Mouse (Mus musculus) lung, postnatal 4 days (tissue): ENCODE data around the gene S100pbp.

ENCODE experiments used
- DNase-seq, 2 experiments: peaks; one replicate each; pipeline ENCODE4 v3.0.0; 2021

The S100pbp gene

DNA sequence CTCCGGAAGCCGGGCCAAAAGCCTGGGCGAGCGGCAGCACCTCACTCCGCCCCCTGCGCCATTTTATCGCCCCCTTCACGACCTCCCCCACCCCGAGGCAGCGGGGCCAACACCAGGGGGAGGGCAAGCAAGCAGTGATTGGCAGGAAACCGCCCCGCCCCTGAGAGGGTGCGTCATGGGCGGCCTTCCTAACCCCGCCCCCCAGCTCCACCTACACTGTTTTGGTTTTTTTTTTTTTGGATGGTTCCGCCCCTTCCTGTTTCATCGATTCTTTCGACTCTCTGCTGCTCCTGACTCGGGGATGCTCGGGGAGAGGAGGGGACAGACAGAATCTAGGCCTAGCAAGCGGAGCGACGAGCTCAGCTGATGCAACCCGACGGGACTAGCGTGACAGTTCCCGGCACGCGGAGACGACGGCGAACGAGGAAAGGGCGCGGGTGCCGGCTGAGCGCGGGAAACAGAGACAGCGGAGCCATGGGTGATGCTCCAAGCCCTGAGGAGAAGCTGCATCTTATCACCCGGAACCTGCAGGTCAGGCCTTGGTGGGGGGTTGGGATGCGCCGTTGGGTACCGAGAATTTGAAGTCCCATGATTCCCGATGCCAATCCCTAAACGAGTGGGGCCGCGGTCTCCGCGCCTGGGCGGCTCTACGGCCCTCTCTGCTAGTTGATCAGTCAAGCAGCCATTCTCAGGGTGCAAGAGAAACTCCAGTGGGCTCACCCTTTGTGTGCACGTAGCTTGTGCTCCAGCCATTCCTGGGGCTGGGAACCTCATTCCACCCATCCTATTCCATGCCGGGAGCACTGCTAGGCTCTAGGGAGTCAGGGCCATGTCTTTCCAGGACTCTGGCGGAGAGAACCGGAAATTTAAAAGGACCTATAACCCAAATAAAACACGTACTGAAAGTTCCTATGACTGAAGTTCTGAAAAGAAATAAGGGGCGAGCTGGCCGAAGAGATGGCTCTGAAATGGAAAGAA is at the start of gene S100pbp, which contains the start of gene Yars:
Gene S100pbp (minus strand): TSS at position 186 of the 978 bp plus-strand sequence.
Gene Yars (plus strand): TSS at position 219 of the 978 bp plus-strand sequence.
- peak; percentile 98 for DNase-seq

GRCm38 (mm10) chr4:129239075-129239474 is 49.5 kb upstream of the S100pbp start:
- peak; percentile 75 to 87 for DNase-seq

DNA sequence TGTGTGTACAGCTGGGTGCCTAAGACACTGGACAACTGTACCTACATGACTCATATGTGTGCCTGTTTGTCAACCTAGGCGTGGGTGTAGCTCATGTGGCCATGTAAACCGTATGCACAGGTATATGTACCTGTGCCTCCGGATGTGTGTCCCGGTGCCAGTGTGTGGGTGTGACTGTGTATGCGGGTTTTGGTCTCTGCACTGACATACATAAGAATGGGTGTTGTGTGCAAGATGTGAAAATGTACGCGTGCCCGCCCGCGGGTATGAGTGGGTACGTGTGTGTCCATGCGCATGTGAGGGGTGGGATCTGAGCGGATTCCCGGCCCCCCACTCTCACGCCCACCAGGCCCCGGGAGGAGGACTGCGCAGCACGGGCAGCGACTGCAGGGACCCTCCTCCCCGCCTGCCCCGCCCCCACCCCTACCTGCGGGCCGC is 49.1 kb upstream of the S100pbp start:
- no peak for DNase-seq

DNA sequence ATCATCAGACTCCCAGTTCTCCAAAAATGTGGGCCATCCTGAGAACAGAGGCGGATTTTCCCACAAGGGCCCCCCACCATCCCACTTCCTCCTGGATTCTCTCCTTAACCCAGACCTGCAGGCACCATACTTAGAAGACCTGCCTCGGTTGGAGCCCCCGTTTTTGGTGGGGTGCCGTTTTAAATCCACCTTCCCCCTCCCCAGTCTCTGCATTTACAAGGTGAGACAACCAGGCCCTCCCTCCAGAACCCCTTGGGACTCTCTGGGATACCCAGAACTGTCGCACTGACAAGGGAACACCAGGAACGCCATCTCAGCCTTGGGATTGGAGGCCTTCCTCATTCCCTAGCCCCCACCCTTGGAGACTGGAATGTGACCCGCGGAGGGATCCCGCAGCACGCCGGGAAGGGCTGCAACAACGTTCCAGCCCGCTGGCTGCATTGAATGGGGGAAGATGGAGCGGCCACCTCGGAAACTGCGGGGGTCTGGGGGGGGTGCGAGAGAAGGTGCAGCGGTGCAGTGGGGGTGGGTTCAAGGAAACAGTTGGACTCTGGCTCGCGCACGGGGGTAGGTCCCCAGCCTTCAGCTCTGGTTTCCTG is 48.4 kb upstream of the S100pbp start:
- DNase-seq = no peak

DNA sequence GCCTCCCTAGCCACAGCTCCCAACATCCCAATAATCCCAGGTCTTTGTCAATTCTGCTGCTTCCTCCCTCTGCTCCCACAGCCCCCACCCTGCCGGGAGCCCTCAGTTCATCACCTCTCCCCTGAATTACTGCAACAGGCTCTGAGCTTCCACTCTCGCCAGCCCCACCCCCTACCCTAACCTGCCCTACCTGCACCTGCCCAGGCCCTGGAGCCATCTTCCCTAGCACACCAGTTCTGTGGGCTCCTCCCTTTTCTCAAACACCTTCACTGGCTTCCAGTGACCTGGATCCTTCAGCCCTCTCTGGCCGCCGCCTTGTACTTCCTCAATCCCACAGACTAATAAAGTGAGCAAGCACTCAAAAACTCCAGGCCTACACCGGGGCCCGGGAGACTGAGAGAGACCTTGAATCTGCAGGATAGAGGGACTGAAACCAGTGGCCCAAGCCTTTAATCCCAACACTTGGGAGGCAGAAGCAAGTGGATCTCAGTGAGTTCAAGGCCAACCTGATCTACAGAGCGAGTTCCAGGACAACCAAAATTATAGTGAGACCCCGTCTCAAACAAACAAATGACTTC is 46.8 kb upstream of the S100pbp start:
- DNase-seq = no peak

DNA sequence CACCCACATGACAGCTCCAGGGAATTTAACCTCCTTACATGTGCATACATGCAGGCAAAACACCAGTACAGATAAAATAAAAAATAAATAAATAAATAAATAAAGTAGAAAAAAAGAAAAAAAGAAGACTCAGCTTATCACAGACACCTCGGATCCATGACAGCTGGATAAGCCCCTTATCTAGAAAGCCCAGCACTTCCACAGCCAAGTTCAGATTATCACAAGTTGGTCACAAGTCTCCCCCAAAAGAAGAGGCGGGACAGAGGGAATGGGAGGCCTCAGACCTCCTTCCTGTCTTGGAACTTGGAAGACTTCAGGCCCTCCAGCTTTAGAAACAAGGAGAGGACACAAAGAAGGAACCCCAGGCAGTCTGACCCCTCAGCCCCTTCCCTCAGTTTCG is 45.6 kb upstream of the S100pbp start:
- no peak for DNase-seq

DNA sequence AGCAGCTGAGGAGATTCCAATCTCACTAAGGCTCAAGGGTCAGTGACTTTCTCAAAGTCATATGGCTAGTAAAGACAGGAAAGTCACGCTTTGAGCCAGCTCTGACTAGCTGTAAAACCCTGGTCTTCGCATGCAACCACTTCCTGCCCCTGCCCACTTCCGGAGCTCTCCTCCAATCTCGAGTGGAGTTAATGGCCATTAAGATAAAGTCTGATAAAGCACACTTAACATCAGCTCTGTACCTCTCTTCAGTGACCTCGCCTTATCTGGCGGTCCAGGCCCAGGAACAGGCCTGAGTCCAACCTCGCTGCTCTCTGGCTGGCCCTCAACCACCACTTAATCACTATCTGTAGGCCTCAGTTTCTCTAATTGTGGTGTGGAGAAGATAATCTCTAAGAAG is 45.0 kb upstream of the S100pbp start:
- no peak for DNase-seq

DNA sequence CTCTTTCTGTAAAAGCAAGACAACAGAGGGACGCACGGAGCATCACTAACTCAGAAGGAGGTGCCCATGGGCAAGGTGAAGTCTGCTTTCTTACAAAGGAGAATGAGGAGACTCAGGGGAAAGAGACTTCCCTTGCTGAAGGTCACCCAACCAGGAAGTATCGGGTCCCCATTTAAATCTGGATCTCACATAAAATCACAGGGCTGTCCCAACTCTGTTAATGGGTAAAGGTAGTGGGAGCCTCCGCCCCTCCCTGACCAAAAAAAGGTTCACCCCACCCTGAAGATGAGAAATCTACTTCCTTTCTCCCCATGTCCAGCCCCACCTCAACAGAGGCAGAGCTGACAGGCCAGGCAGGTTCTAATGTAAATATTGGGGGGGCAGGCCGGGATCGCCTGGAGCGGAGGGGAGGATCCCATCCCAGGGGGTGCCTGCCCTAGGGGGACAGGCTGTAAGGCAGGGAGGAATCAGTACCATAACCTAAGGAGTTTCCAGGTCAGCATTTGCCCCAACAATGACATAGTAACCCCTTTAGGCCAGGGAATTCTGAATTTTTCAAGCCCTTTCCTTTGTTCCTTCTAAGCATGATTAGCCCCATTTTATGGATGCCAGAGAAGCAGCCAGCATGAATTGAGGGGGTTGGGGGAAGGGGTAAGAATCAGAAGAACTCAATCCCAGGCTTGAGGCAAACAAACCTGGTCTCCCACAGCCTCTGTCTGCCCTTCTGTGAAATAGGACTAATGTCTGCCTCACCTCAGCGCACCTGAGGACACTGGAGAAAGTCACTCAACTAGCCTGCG is 43.2 kb upstream of the S100pbp start:
- DNase-seq = no peak

GRCm38 (mm10) chr4:129231594-129232450 is 42.3 kb upstream of the S100pbp start:
- peak; percentile 78 to 89 for DNase-seq

DNA sequence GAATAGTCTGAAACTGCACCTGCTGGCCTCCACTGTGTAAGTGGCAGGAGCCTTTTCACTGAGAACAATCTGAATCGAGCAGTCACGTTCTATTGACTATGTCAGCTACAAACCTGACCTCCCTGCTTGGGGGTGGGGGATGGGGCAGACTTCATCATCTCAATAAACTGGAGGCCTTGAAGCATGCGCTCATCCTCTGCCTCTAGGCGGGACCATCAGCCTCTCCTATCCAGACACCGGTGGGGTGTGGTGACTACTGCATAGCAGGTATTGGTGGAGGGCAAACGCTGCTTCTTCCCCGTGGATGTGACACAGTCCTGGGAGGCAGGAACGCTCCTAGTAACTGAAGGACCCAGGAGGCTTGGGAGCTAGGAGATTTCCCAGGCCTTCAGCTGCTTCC is 41.4 kb upstream of the S100pbp start:
- DNase-seq = no peak

DNA sequence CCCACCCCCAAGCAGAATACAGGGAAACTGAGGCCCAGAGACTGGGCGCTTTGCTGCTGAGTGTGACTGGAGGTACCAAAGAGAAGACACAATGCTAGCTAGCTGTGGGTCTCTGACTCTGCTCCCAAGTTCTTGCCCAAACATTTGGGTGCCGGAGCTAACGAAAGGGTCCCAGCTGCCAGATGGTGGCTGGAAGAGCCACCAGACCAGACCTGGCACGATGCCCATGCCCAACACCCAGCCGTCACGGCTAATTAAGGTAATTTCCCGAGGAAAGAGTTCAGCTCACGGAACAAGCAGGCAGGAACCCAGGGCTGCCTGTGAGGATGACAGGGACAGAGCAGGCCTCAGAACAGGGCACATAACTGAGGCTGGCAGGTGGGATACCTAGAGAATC is 38.5 kb upstream of the S100pbp start:
- DNase-seq = no peak

DNA sequence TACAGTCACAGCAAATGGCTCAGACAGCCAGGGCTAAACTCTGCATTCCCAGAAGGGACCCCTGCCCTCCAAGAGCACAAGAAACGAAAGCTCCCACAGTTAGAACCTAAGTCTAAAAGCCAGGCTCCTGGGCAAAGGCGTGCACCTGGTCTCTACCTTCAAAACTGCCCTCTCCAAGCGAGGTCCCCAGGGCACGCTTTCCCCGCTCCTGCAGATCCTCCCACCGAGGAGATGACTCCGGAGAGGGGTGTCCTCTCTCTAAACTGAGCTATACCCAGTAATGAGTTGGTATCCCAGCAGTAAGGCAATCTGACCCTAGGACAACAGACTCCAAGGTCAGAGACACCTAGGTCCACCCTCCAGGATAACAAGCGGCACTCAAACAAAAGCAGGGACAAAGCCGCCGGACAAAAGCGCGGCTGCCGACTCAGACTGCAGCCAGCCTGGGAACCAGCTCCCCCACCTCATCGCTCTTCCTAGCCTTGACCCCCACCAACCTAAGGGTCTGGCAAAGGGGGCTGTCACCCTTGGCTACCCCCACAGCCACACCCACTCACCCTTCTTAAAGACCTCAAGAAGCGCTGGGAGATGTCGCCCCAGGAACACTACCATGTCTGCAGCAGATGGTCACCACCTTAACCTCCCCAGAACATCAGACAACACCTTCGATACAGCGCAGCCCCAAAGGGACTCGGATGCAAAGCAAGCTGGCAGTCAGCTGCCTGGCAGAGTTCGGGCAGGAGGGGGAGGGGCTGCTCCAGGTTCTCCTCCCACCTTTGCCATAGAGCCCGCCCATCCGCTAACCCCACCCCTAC is 37.9 kb upstream of the S100pbp start:
- no peak for DNase-seq

GRCm38 (mm10) chr4:129226441-129226963 is 37.0 kb upstream of the S100pbp start:
- no peak for DNase-seq

- DNase-seq = no peak
Measured at GRCm38 (mm10) chr4:129225315-129225714, 35.8 kb upstream of the S100pbp start.

DNA sequence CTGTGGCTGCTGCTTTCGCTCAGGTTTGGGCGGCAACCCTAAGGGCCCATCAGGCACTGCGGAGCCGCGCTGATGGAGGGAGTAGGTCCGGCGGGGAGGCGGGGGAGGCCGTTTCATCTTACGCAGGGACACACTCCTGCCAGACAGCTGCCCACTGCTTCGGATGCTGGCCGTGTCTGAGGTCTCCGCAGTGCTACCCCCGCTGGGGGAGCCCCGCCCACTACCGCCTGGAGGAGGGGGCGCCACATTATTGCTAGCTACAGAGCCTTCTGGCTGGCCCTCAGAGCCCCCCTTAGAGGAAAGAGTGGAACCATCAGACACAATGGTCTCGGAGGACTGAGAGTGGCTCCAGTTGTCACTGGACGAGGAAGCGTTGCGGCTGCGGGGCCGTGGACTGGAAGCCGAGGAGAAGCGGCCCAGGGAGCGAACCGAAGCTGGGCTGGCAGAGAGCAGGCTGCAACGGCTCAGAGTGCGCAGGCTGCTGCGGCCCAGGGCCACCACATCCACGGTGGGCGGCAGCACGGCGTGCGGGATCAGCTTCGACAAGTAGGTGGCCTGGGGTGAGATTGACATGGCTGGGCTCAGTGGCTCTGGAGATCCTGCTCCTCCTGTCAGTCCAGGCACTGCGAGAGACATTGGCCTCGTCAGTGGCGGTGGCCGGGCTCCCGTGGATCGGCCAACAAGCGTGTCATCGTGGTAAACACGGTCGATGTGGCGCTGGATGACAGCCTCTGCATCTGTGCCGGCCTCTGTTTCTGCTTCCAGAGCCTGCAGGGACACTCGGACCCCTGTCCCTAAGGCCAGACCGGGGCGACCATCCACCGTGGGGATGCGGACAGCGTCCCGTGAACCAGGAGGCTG is 34.1 kb upstream of the S100pbp start:
- no peak for DNase-seq

- no peak for DNase-seq
Measured at GRCm38 (mm10) chr4:129222019-129222925, 32.7 kb upstream of the S100pbp start.

DNA sequence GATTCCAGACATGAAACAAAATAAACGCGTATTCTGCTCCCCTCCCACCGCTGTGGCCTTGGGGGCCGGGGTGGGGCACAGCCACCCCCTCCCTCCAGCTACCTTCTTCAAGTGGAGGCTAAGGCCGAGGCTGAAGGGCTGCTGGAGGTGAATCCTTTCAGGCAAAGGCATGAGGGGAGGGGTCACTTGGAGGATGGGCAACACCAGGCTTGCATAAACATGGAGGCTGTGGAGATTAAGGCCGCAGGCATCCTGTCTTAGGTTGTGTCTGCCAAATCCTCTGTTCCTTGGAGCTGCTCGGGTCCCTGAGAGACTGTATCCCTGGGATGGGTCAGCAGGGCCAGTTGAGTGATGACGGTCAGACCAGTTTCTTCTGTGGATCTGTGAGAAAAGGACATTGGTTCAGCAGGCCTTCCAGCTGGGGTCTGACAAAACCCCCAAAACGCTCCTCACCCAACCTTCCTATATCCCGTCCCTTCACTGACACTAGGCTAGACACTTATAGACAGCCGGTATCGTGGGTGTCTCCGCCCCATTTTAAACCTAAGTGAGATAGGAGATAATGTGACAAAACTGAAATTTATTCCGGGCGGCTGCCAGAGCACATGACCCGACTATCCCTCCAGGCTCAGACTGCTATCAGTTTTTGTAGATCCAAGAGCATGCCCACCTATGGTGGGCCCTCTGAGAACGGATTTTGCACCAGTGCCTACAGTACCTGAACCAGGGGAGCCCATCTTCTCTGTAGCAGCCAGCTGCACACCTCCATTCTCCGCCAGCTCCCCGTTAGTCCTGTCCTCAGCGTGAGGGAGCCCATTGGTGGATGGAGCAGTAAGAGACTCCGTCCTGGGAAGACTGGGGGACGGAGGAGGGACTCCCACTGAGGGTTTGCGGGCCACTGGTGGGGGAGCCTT is 31.8 kb upstream of the S100pbp start:
- DNase-seq = no peak
